Mouse (Mus musculus) thymus, postnatal 0 days (tissue): ENCODE data around the gene Il22ra1. TPM values are rescaled to one million over a fixed set of nuclear protein-coding genes. Genes with fewer than 3 reads are reported as not detected.
"Not testable (repeated sequence)": the region's sequence is repeated elsewhere in the genome, so short reads cannot be mapped to it uniquely, and the experiment has no call there.

Experiments
- DNase-seq: peaks from one replicate; pipeline ENCODE4 v3.0.0-alpha.2; 2015; ENCODE audit warnings: low spot score
- polyA plus RNA-seq: library from polyadenylated mRNA; unstranded; fragments of >200 nt; fragmentation: Nextera tagmentation; extraction: Ambion mirVana; gene quantifications from 2 replicates; pipeline ENCODE4 v1.2.1, GENCODE M21; 2015

Il22ra1 gene
- not detected in 2 replicates for polyA plus RNA-seq

- DNase-seq: no peak
These were observed at the start of gene Il22ra1 for GRCm38 (mm10) chr4:135727817-135728216. Gene Il22ra1 (plus strand): TSS chr4:135728172.

- DNase-seq: no peak
These were observed 48.7 kb upstream of the Il22ra1 start for GRCm38 (mm10) chr4:135679316-135679715.

- DNase-seq: no peak
These were observed 46.2 kb upstream of the Il22ra1 start for GRCm38 (mm10) chr4:135681789-135682188.

- DNase-seq: no peak
These were observed 44.4 kb upstream of the Il22ra1 start for GRCm38 (mm10) chr4:135683553-135683952.

GRCm38 (mm10) chr4:135684731-135685130 lies 43.2 kb upstream of the Il22ra1 start:
- DNase-seq: peak; percentile 15

- DNase-seq: no peak
These were observed 41.9 kb upstream of the Il22ra1 start, which contains the start of gene Ifnlr1 for GRCm38 (mm10) chr4:135685906-135686567. Gene Ifnlr1 (plus strand): TSS chr4:135686287.

- no peak for DNase-seq
These were observed 41.4 kb upstream of the Il22ra1 start for GRCm38 (mm10) chr4:135686568-135686953.

GRCm38 (mm10) chr4:135689797-135690196 lies 38.2 kb upstream of the Il22ra1 start:
- DNase-seq: no peak

GRCm38 (mm10) chr4:135690241-135690640 lies 37.7 kb upstream of the Il22ra1 start:
- no peak for DNase-seq

- no peak for DNase-seq
These were observed 35.1 kb upstream of the Il22ra1 start for GRCm38 (mm10) chr4:135692916-135693315.

GRCm38 (mm10) chr4:135698498-135698897 lies 29.5 kb upstream of the Il22ra1 start:
- no peak for DNase-seq

- DNase-seq: no peak
These were observed 24.5 kb upstream of the Il22ra1 start for GRCm38 (mm10) chr4:135703497-135703896.

GRCm38 (mm10) chr4:135704016-135704415 lies 24.0 kb upstream of the Il22ra1 start:
- no peak for DNase-seq

GRCm38 (mm10) chr4:135706045-135706444 lies 21.9 kb upstream of the Il22ra1 start:
- DNase-seq: no peak

GRCm38 (mm10) chr4:135709072-135709564 lies 18.9 kb upstream of the Il22ra1 start:
- peak; percentile 74 for DNase-seq

GRCm38 (mm10) chr4:135709621-135710020 lies 18.4 kb upstream of the Il22ra1 start:
- DNase-seq: no peak

GRCm38 (mm10) chr4:135710392-135710791 lies 17.6 kb upstream of the Il22ra1 start:
- no peak for DNase-seq

- DNase-seq: no peak
These were observed 13.2 kb upstream of the Il22ra1 start for GRCm38 (mm10) chr4:135714776-135715175.

- not testable (repeated sequence) for DNase-seq
These were observed 11.5 kb upstream of the Il22ra1 start for GRCm38 (mm10) chr4:135716438-135716837.

GRCm38 (mm10) chr4:135722540-135723290 lies 5.3 kb upstream of the Il22ra1 start:
- DNase-seq: no peak

- no peak for DNase-seq
These were observed 1.6 kb upstream of the Il22ra1 start for GRCm38 (mm10) chr4:135726416-135726815.

GRCm38 (mm10) chr4:135730204-135730603 lies 2.2 kb downstream of the Il22ra1 start:
- DNase-seq: no peak
